Mouse (Mus musculus) heart, embryonic 14.5 days (tissue): ENCODE data around the gene Caprin1. TPM values are rescaled to one million over a fixed set of nuclear protein-coding genes. Genes with fewer than 3 reads are reported as not detected.

Source experiments
- ATAC-seq: fragments of 200-750 bp; cut with Nextera tagmentation; 2 replicates; pipeline ENCODE4 v1.8.0; 2017; ENCODE audit warnings: low read depth, moderate TSS enrichment; ENCODE audit not compliant: insufficient number of reproducible peaks, insufficient read depth, low FRiP score
- H3K27ac ChIP-seq, 2 experiments: fragments of 200-500 bp in 1 of 2; fragments of 300-500 bp in 1 of 2; sonication (generic) in 1 of 2; replicated peaks in 1 of 2; 2 replicates each; pipeline ENCODE4 v1.5.1; 2012 to 2014; ENCODE audit warnings: low read depth in 2 of 2, low read length in 2 of 2, control low read depth in 1 of 2, mild to moderate bottlenecking in 1 of 2, mixed read lengths in 1 of 2; ENCODE audit not compliant: control insufficient read depth in 1 of 2, insufficient read depth in 1 of 2
- H3K27me3 ChIP-seq: fragments of 300-500 bp; sonication (generic); 2 replicates; pipeline ENCODE4 v1.6.1; 2014; ENCODE audit warnings: mild to moderate bottlenecking, low read length, control low read depth; ENCODE audit not compliant: control insufficient read depth, insufficient read depth
- H3K36me3 ChIP-seq: fragments of 300-500 bp; sonication (generic); 2 replicates; pipeline ENCODE4 v1.6.1; 2014; ENCODE audit warnings: mild to moderate bottlenecking, control low read depth, low read length, mixed read lengths; ENCODE audit not compliant: control insufficient read depth, insufficient read depth
- H3K4me1 ChIP-seq, 2 experiments: fragments of 200-500 bp in 1 of 2; fragments of 300-500 bp in 1 of 2; sonication (generic) in 1 of 2; 2 replicates each; pipeline ENCODE4 v1.6.1; 2012 to 2014; ENCODE audit warnings: low read length in 2 of 2, control low read depth in 1 of 2, mixed read lengths in 1 of 2; ENCODE audit not compliant: control insufficient read depth in 2 of 2, insufficient read depth in 2 of 2
- H3K4me2 ChIP-seq: fragments of 300-500 bp; sonication (generic); 2 replicates; pipeline ENCODE4 v1.6.1; 2014; ENCODE audit warnings: mild to moderate bottlenecking, low read length
- H3K4me3 ChIP-seq, 2 experiments: fragments of 200-500 bp in 1 of 2; fragments of 300-500 bp in 1 of 2; sonication (generic) in 1 of 2; 2 replicates each; pipeline ENCODE4 v1.5.1; 2012 to 2014; ENCODE audit warnings: low read length in 2 of 2, mild to moderate bottlenecking in 2 of 2, control low read depth in 1 of 2, low read depth in 1 of 2, moderate library complexity in 1 of 2; ENCODE audit not compliant: control insufficient read depth in 1 of 2, insufficient read depth in 1 of 2
- H3K9ac ChIP-seq: fragments of 300-500 bp; sonication (generic); 2 replicates; pipeline ENCODE4 v1.6.1; 2014; ENCODE audit warnings: mild to moderate bottlenecking, low read length
- H3K9me3 ChIP-seq: fragments of 300-500 bp; sonication (generic); 2 replicates; pipeline ENCODE4 v1.6.1; 2016; ENCODE audit warnings: low read length, control low read depth; ENCODE audit not compliant: control insufficient read depth
- WGBS: fragments of 180-500 bp; shearing (Covaris S2); extraction: QIAGEN DNeasy Blood & Tissue Kit; methylation state at CpG from one replicate; pipeline ENCODE4 v1.1.7; 2014; 5-methylcytosine and 5-hydroxymethylcytosine counted together
- polyA plus RNA-seq: library from polyadenylated mRNA; unstranded; fragments of >200 nt; fragmentation: Nextera tagmentation; extraction: Ambion mirVana; gene quantifications from 2 replicates; pipeline ENCODE4 v1.2.1, GENCODE M21; 2014

Gene Caprin1
- polyA plus RNA-seq, 1 experiment from 2014 or later = 244 TPM

GRCm38 (mm10) chr2:103746761-103747160, 50.7 kb downstream of the Caprin1 start:
- 83% methylated on average over 2 of the region's 2 CpGs for WGBS
- H3K9me3 ChIP-seq = no peaks in the 10 kb centered on the region
- no peak overlapping the region for H3K4me3 ChIP-seq
- ATAC-seq = no peak
- H3K27ac ChIP-seq = no peak overlapping the region
- no peaks in the 10 kb centered on the region for H3K4me1 ChIP-seq
- H3K36me3 ChIP-seq = peaks cover 74% of the 10 kb centered on the region
- no peak overlapping the region for H3K4me2 ChIP-seq
- H3K27me3 ChIP-seq = no peaks in the 10 kb centered on the region
- H3K9ac ChIP-seq = no peak overlapping the region

GRCm38 (mm10) chr2:103746096-103746495, 51.4 kb downstream of the Caprin1 start:
- peaks cover 72% of the 10 kb centered on the region for H3K36me3 ChIP-seq
- no peak overlapping the region for H3K27ac ChIP-seq
- H3K27me3 ChIP-seq = no peaks in the 10 kb centered on the region
- WGBS = 84% methylated on average over 2 of the region's 2 CpGs
- no peak overlapping the region for H3K4me3 ChIP-seq
- ATAC-seq = no peak
- H3K9ac ChIP-seq = no peak overlapping the region; the same call in 1 of the 2 replicates
- H3K9me3 ChIP-seq = no peaks in the 10 kb centered on the region
- H3K4me1 ChIP-seq = no peaks in the 10 kb centered on the region
- no peak overlapping the region for H3K4me2 ChIP-seq

- Histone ChIP-seq H3K4me2 (no peak overlapping the region), H3K9me3 (no peaks in the 10 kb centered on the region), H3K27ac (no peak overlapping the region), H3K4me3 (no peak overlapping the region), H3K27me3 (no peaks in the 10 kb centered on the region), H3K9ac (no peak overlapping the region), H3K4me1 (no peaks in the 10 kb centered on the region), H3K36me3 (peaks cover 72% of the 10 kb centered on the region)
- WGBS = 84% methylated on average over 5 of the region's 5 CpGs
- no peak for ATAC-seq
These were observed 52.0 kb downstream of the Caprin1 start for GRCm38 (mm10) chr2:103745481-103745880.

- Histone ChIP-seq H3K4me2 (no peak overlapping the region), H3K27me3 (no peaks in the 10 kb centered on the region), H3K27ac (no peak overlapping the region), H3K4me1 (no peaks in the 10 kb centered on the region), H3K36me3 (peaks cover 72% of the 10 kb centered on the region), H3K9ac (no peak overlapping the region), H3K9me3 (no peaks in the 10 kb centered on the region), H3K4me3 (no peak overlapping the region)
- no peak for ATAC-seq
- WGBS = 79% methylated on average over 7 of the region's 7 CpGs
These were observed 53.5 kb downstream of the Caprin1 start for GRCm38 (mm10) chr2:103743988-103744387.

- H3K4me3 ChIP-seq = no peak overlapping the region
- WGBS = 91% methylated on average over 2 of the region's 2 CpGs
- ATAC-seq = no peak
These were observed 53.9 kb downstream of the Caprin1 start for GRCm38 (mm10) chr2:103743536-103743935.

GRCm38 (mm10) chr2:103742821-103743220, 54.6 kb downstream of the Caprin1 start:
- Histone ChIP-seq H3K9me3 (no peaks in the 10 kb centered on the region), H3K27me3 (no peaks in the 10 kb centered on the region), H3K4me2 (no peak overlapping the region), H3K4me3 (no peak overlapping the region), H3K27ac (no peak overlapping the region), H3K9ac (no peak overlapping the region), H3K36me3 (peaks cover 70% of the 10 kb centered on the region), H3K4me1 (no peaks in the 10 kb centered on the region)
- WGBS = 96% methylated on average over 6 of the region's 6 CpGs
- no peak for ATAC-seq

More at GRCm38 (mm10) chr2:103743536-103743935, 53.9 kb downstream of the Caprin1 start:
- no peaks in the 10 kb centered on the region for H3K9me3 ChIP-seq
- no peaks in the 10 kb centered on the region for H3K27me3 ChIP-seq
- H3K4me2 ChIP-seq = no peak overlapping the region
- no peak overlapping the region for H3K9ac ChIP-seq
- no peak overlapping the region for H3K27ac ChIP-seq
- H3K36me3 ChIP-seq = peaks cover 75% of the 10 kb centered on the region
- H3K4me1 ChIP-seq = no peaks in the 10 kb centered on the region

GRCm38 (mm10) chr2:103731423-103731822, 66.0 kb downstream of the Caprin1 start:
- H3K9me3 ChIP-seq = no peaks in the 10 kb centered on the region
- H3K27ac ChIP-seq = no peak overlapping the region
- no peak overlapping the region for H3K4me3 ChIP-seq
- no peak for ATAC-seq
- H3K4me2 ChIP-seq = no peak overlapping the region
- no peaks in the 10 kb centered on the region for H3K4me1 ChIP-seq
- 90% methylated on average over 6 of the region's 6 CpGs for WGBS
- H3K9ac ChIP-seq = no peak overlapping the region
- H3K36me3 ChIP-seq = peaks cover 95% of the 10 kb centered on the region
- no peaks in the 10 kb centered on the region for H3K27me3 ChIP-seq

GRCm38 (mm10) chr2:103730999-103731398, 66.5 kb downstream of the Caprin1 start:
- WGBS = 90% methylated on average over 8 of the region's 8 CpGs
- Histone ChIP-seq H3K9me3 (no peaks in the 10 kb centered on the region), H3K4me2 (no peak overlapping the region), H3K27ac (no peak overlapping the region), H3K4me1 (no peaks in the 10 kb centered on the region), H3K4me3 (no peak overlapping the region), H3K27me3 (no peaks in the 10 kb centered on the region), H3K9ac (no peak overlapping the region), H3K36me3 (peaks cover 95% of the 10 kb centered on the region)
- no peak for ATAC-seq
